Mouse (Mus musculus): ENCODE measurements around the gene Trp53i13. TPM values are rescaled to one million over a fixed set of nuclear protein-coding genes. Genes with fewer than 3 reads are reported as not detected.
"Not testable (repeated sequence)": the region's sequence is repeated elsewhere in the genome, so short reads cannot be mapped to it uniquely, and the experiment has no call there.

The Trp53i13 gene
- total RNA-seq, 1 experiment = 18.4 TPM

DNA sequence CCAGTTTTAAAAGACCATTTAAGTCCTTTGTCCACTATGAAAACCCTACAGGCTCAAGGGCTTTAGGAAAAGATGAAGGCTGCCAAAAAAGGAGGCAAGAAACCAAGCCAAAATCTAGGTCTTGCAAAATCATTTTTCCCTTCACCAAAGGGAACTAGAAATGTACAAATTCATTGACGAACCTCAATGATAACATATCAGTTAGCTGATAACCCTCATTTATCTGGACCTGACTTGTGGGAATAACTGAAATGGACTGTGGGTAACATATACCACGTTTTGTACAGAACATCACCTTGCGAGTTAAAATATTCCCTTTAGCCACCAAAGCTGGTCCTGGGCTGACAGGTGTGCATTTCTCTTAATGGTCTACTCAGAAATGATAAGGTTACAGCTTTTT is 13.9 kb upstream of the Trp53i13 start:
- Histone ChIP-seq H3K9ac (ENCODE audit: insufficient read depth, low read depth, low read length, poor library complexity, severe bottlenecking) (no peak overlapping the region), H3K4me3 (ENCODE audit: insufficient read depth in 1 of 2, low read depth in 1 of 2, low read length in 2 of 2, poor library complexity in 1 of 2, severe bottlenecking in 1 of 2) (no peak overlapping the region), H3K36me3 (ENCODE audit: control insufficient read depth, insufficient read depth, low read length, poor library complexity, severe bottlenecking) (no peaks in the 10 kb centered on the region), H3K9me3 (ENCODE audit: control insufficient read depth, insufficient read depth, low read depth, low read length) (no peaks in the 10 kb centered on the region), H3K4me1 (ENCODE audit: control insufficient read depth in 2 of 2, insufficient read depth in 2 of 2, low read length in 2 of 2, poor library complexity in 1 of 2) (no peaks in the 10 kb centered on the region), H3K27ac (ENCODE audit: insufficient read depth, low read depth, low read length, poor library complexity, severe bottlenecking) (no peak overlapping the region)
- no peak for TF ChIP-seq CHD2 (IDR thresholded peaks at IDR 0.05; ENCODE audit: low read depth, low read length)
- TF ChIP-seq MAFK (IDR thresholded peaks at IDR 0.05; ENCODE audit: insufficient read depth, low read depth, low read length) = no peak
- TF ChIP-seq HCFC1 (IDR thresholded peaks at IDR 0.05; ENCODE audit: borderline replicate concordance, insufficient read depth, low read length) = no peak
- TF ChIP-seq ZNF384 (IDR thresholded peaks at IDR 0.05; ENCODE audit: low read depth, low read length) = no peak
- no peak for TF ChIP-seq ZC3H11A (IDR thresholded peaks at IDR 0.05; ENCODE audit: borderline replicate concordance, low read depth, low read length)
- in situ Hi-C loops (cut with MboI; ENCODE audit: low sequenced_read_pairs in 2 of 2, unreplicated experiment in 2 of 2) = no loop called here
- DNase-seq (ENCODE audit: low read depth, low spot score) = no peak

GRCm38 (mm10) chr11:77528420-77528819 is 12.6 kb upstream of the Trp53i13 start:
- H3K27ac ChIP-seq (ENCODE audit: insufficient read depth, low read depth, low read length, poor library complexity, severe bottlenecking); H3K9ac ChIP-seq (ENCODE audit: insufficient read depth, low read depth, low read length, poor library complexity, severe bottlenecking); DNase-seq (ENCODE audit: low read depth, low spot score); H3K9me3 ChIP-seq (ENCODE audit: control insufficient read depth, insufficient read depth, low read depth, low read length); H3K4me1 ChIP-seq (ENCODE audit: control insufficient read depth in 2 of 2, insufficient read depth in 2 of 2, low read length in 2 of 2, poor library complexity in 1 of 2); H3K36me3 ChIP-seq (ENCODE audit: control insufficient read depth, insufficient read depth, low read length, poor library complexity, severe bottlenecking); in situ Hi-C loops (cut with MboI; ENCODE audit: low sequenced_read_pairs in 2 of 2, unreplicated experiment in 2 of 2); H3K4me3 ChIP-seq (ENCODE audit: insufficient read depth in 1 of 2, low read depth in 1 of 2, low read length in 2 of 2, poor library complexity in 1 of 2, severe bottlenecking in 1 of 2): not testable (repeated sequence)

DNA sequence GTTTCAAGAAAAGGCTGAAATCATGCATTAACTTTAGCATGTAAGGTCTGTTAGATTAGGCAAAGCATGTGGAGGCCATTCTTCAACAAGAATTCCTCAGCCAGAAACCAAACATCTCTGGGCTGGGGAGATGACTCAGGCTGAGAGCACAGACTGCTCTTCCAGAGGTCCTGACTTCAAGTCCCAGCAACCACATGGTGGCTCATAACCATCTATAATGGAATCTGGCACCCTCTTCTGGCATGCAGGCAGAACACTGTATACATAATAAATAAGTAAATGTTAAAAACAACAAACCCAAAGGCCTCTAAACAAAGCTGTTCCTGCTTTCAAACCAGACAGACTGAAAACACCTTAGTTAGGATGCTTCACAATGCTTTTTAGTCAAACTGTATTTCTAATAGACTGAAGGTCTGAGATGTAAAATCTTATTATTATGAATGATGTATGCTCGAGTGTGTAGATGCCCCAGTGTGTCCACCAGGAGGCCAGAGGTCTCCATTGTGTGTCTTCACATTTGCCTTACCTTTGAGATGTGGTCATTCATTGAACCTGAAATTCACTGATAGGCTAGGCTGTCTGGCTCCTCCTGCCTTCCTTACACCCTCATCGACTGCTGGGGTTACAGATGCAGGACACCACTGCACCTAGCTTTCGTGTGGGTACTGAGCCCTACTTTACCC is 10.2 kb upstream of the Trp53i13 start:
- no peak overlapping the region for H3K27ac ChIP-seq (ENCODE audit: insufficient read depth, low read depth, low read length, poor library complexity, severe bottlenecking)
- DNase-seq (ENCODE audit: low read depth, low spot score) = no peak
- H3K4me1 ChIP-seq (ENCODE audit: control insufficient read depth in 2 of 2, insufficient read depth in 2 of 2, low read length in 2 of 2, poor library complexity in 1 of 2) = no peaks in the 10 kb centered on the region
- TF ChIP-seq MAFK (IDR thresholded peaks at IDR 0.05; ENCODE audit: insufficient read depth, low read depth, low read length) (no peak), CHD2 (IDR thresholded peaks at IDR 0.05; ENCODE audit: low read depth, low read length) (no peak), ZNF384 (IDR thresholded peaks at IDR 0.05; ENCODE audit: low read depth, low read length) (no peak)
- in situ Hi-C loops (cut with MboI; ENCODE audit: low sequenced_read_pairs in 2 of 2, unreplicated experiment in 2 of 2) = no loop called here
- no peaks in the 10 kb centered on the region for H3K36me3 ChIP-seq (ENCODE audit: control insufficient read depth, insufficient read depth, low read length, poor library complexity, severe bottlenecking)
- no peak overlapping the region for H3K9ac ChIP-seq (ENCODE audit: insufficient read depth, low read depth, low read length, poor library complexity, severe bottlenecking)
- H3K9me3 ChIP-seq (ENCODE audit: control insufficient read depth, insufficient read depth, low read depth, low read length) = no peaks in the 10 kb centered on the region
- no peak overlapping the region for H3K4me3 ChIP-seq (ENCODE audit: insufficient read depth in 1 of 2, low read depth in 1 of 2, low read length in 2 of 2, poor library complexity in 1 of 2, severe bottlenecking in 1 of 2)

DNA sequence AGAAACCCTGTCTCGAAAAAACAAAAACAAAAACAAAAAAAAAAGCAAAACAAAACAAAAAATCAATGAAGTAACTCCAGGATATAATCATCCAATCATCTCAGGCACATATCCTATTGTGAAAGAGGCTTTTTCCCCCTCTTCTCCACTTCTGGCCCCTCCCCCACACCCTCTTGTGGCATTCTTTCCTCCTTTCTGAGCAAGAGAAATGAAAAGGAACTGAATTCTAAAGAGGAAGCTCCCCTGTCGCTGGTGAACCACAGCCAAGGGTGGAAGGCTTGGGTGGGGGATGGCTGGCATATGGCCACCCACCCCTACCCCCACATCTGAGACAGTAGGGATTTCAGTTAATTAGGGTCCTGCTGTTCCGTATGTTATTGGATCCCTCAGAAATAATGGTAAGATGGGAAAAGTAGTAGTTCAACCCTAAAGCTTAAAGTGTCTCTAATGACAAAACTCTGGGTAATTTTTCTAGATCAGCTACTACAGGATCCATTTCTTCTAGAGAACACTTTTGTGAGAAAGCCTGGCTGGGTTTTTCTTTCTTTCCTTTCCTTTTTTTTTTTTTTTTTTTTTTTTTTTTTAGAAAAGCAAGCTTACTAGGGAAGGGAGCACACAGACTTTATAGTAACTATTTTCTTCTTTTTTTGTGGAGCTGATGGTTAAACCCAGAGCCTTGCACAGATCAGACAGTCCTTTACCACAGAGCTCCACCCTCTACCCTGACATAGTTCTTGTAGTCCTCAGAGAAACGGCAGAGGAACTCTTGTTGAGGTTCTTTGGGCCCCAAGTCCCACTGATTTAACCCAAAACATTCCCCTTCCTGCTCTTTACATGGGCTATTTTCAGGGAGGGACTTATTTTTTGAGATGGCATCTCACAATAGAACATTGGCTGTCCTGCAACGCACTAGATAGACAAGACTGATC is 5.1 kb upstream of the Trp53i13 start:
- Histone ChIP-seq H3K36me3 (ENCODE audit: control insufficient read depth, insufficient read depth, low read length, poor library complexity, severe bottlenecking) (no peaks in the 10 kb centered on the region), H3K27ac (ENCODE audit: insufficient read depth, low read depth, low read length, poor library complexity, severe bottlenecking) (no peak overlapping the region), H3K4me1 (ENCODE audit: control insufficient read depth in 2 of 2, insufficient read depth in 2 of 2, low read length in 2 of 2, poor library complexity in 1 of 2) (peaks cover 0 to under 1% of the 10 kb centered on the region in 2 experiments; a peak in 1 of 4 replicates), H3K9me3 (ENCODE audit: control insufficient read depth, insufficient read depth, low read depth, low read length) (no peaks in the 10 kb centered on the region), H3K4me3 (ENCODE audit: insufficient read depth in 1 of 2, low read depth in 1 of 2, low read length in 2 of 2, poor library complexity in 1 of 2, severe bottlenecking in 1 of 2) (no peak overlapping the region), H3K9ac (ENCODE audit: insufficient read depth, low read depth, low read length, poor library complexity, severe bottlenecking) (no peak overlapping the region)
- DNase-seq (ENCODE audit: low read depth, low spot score) = no peak
- in situ Hi-C loops (cut with MboI; ENCODE audit: low sequenced_read_pairs in 2 of 2, unreplicated experiment in 2 of 2) = no loop called here
- TF ChIP-seq CHD2 (IDR thresholded peaks at IDR 0.05; ENCODE audit: low read depth, low read length) = no peak
- no peak for TF ChIP-seq ZC3H11A (IDR thresholded peaks at IDR 0.05; ENCODE audit: borderline replicate concordance, low read depth, low read length)
- TF ChIP-seq HCFC1 (IDR thresholded peaks at IDR 0.05; ENCODE audit: borderline replicate concordance, insufficient read depth, low read length) = no peak
- TF ChIP-seq ZNF384 (IDR thresholded peaks at IDR 0.05; ENCODE audit: low read depth, low read length) = no peak
- no peak for TF ChIP-seq MAFK (IDR thresholded peaks at IDR 0.05; ENCODE audit: insufficient read depth, low read depth, low read length)
